Mouse (Mus musculus) forebrain, embryonic 15.5 days (tissue): ENCODE results near the gene Mpi. TPM values are rescaled to one million over a fixed set of nuclear protein-coding genes. Genes with fewer than 3 reads are reported as not detected.

Experiments used
- ATAC-seq: fragments of 200-750 bp; cut with Nextera tagmentation; replicated peaks from 2 replicates; pipeline ENCODE4 v1.8.0; 2017; ENCODE audit warnings: mild to moderate bottlenecking, moderate TSS enrichment, moderate library complexity
- H3K27ac ChIP-seq: fragments of 300-500 bp; sonication (generic); replicated peaks from 2 replicates; pipeline ENCODE4 v1.5.1; 2015; ENCODE audit warnings: mild to moderate bottlenecking, inconsistent platforms
- H3K27me3 ChIP-seq: fragments of 300-500 bp; sonication (generic); 2 replicates; pipeline ENCODE4 v1.6.1; 2015; ENCODE audit warnings: inconsistent platforms
- H3K36me3 ChIP-seq: fragments of 300-500 bp; sonication (generic); 2 replicates; pipeline ENCODE4 v1.6.1; 2015; ENCODE audit warnings: mild to moderate bottlenecking, inconsistent platforms
- H3K4me1 ChIP-seq: fragments of 300-500 bp; sonication (generic); 2 replicates; pipeline ENCODE4 v1.6.1; 2015; ENCODE audit warnings: inconsistent platforms
- H3K4me2 ChIP-seq: fragments of 300-500 bp; sonication (generic); replicated peaks from 2 replicates; pipeline ENCODE4 v1.6.1; 2015; ENCODE audit warnings: mild to moderate bottlenecking, inconsistent platforms
- H3K4me3 ChIP-seq: fragments of 300-500 bp; sonication (generic); 2 replicates; pipeline ENCODE4 v1.5.1; 2015; ENCODE audit warnings: mild to moderate bottlenecking, inconsistent platforms
- H3K9ac ChIP-seq: fragments of 300-500 bp; sonication (generic); replicated peaks from 2 replicates; pipeline ENCODE4 v1.6.1; 2015; ENCODE audit warnings: mild to moderate bottlenecking, inconsistent platforms
- H3K9me3 ChIP-seq: fragments of 300-500 bp; sonication (generic); 2 replicates; pipeline ENCODE4 v1.6.1; 2016; ENCODE audit warnings: inconsistent platforms
- WGBS: fragments of 180-500 bp; shearing (Covaris S2); methylation state at CpG from one replicate; pipeline ENCODE4 v1.1.7; 2015; ENCODE audit warnings: mixed read lengths; 5-methylcytosine and 5-hydroxymethylcytosine counted together
- polyA plus RNA-seq: library from polyadenylated mRNA; unstranded; fragments of >200 nt; fragmentation: Nextera tagmentation; extraction: Ambion mirVana; gene quantifications from 2 replicates; pipeline ENCODE4 v1.2.1, GENCODE M21; 2015

Mpi gene
- polyA plus RNA-seq, 1 experiment from 2014 or later = 62.9 TPM

DNA sequence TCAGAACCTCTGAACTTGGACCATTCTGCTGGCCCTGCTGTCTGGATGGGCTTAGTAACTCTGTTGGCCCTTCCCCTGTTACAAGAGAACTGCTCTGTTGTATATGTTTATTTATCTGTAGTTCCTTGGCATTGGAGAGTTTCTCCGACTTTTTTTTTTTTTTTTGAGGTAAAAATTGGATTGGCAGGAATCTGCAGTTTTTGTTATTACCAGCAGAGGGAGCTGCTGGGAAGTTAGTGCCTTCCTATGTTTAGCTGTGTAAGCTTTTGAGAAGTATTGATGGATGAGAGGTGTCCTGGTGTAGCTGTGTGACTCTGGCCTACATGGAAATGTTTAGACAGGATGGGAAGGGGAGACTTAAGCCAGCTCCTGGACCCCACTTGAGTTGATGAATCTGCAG is 11.3 kb downstream of the Mpi start:
- WGBS = 7% methylated on average over 1 of the region's 1 CpGs
- no peak overlapping the region for H3K4me2 ChIP-seq
- H3K9me3 ChIP-seq = no peaks in the 10 kb centered on the region
- H3K4me3 ChIP-seq = no peak overlapping the region
- no peak overlapping the region; the same call in 1 of the 2 replicates for H3K27ac ChIP-seq
- no peak for ATAC-seq
- H3K36me3 ChIP-seq = peaks cover 65% of the 10 kb centered on the region
- H3K4me1 ChIP-seq = peaks cover 22% of the 10 kb centered on the region
- no peak overlapping the region for H3K9ac ChIP-seq
- H3K27me3 ChIP-seq = no peaks in the 10 kb centered on the region

DNA sequence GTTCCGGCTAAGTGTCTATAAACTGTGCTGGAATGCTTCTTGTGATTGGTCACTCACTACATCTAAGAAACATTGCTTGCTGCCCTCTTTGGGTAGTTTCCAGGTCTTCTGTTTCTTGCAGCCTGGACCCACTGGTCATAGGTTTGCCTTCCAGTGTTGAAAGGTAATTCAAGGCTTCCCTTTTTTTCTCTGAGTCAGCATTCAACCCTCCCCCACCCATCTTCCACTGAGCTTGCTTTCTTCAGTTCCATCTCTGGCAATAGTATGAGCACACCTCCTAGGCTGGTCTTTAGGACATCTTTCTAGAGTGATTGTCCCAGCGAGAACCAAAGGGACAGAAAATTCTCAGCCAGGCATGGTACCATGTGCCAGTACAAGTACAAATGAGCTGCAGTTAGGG is 13.0 kb downstream of the Mpi start:
- H3K27ac ChIP-seq = no peak overlapping the region
- no peak for ATAC-seq
- H3K9ac ChIP-seq = no peak overlapping the region
- peaks cover 53% of the 10 kb centered on the region for H3K36me3 ChIP-seq
- no peaks in the 10 kb centered on the region for H3K9me3 ChIP-seq
- no peak overlapping the region for H3K4me2 ChIP-seq
- WGBS = 92% methylated on average over 2 of the region's 2 CpGs
- no peaks in the 10 kb centered on the region for H3K27me3 ChIP-seq
- H3K4me3 ChIP-seq = no peak overlapping the region
- H3K4me1 ChIP-seq = peaks cover 22% of the 10 kb centered on the region

DNA sequence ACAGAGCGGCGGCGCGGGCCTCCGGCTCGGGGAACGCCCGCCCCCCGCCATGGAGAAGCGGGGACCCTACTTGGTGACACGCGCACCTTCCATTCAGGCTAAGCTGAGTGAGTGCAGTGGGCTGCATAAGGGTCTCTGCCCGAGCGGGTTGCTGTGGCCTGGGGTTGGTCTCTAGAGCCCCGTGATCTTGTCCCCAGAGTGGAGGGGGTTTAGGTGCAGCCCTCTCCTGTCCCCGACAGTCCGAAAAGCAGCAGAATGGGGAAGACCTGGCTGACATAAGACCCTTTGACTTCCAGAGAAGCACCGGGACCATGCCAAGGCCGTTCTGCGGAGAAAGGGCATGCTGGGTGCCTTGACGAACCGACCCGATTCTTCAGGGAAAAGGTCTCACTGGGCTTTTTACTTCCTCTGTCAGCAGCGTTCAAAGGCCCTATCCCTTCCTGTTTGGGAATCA is 14.8 kb downstream of the Mpi start:
- peak; percentile 85; the same call in 1 of the 2 replicates for ATAC-seq
- Histone ChIP-seq H3K36me3 (peaks cover 52% of the 10 kb centered on the region), H3K27me3 (no peaks in the 10 kb centered on the region), H3K27ac (peak overlapping the region; percentile 83), H3K4me1 (peaks cover 22% of the 10 kb centered on the region), H3K9me3 (no peaks in the 10 kb centered on the region), H3K9ac (peak overlapping the region; percentile 78), H3K4me2 (peak overlapping the region; percentile 70), H3K4me3 (peak overlapping the region; percentile 69)
- under 1% methylated on average over 24 of the region's 24 CpGs for WGBS

DNA sequence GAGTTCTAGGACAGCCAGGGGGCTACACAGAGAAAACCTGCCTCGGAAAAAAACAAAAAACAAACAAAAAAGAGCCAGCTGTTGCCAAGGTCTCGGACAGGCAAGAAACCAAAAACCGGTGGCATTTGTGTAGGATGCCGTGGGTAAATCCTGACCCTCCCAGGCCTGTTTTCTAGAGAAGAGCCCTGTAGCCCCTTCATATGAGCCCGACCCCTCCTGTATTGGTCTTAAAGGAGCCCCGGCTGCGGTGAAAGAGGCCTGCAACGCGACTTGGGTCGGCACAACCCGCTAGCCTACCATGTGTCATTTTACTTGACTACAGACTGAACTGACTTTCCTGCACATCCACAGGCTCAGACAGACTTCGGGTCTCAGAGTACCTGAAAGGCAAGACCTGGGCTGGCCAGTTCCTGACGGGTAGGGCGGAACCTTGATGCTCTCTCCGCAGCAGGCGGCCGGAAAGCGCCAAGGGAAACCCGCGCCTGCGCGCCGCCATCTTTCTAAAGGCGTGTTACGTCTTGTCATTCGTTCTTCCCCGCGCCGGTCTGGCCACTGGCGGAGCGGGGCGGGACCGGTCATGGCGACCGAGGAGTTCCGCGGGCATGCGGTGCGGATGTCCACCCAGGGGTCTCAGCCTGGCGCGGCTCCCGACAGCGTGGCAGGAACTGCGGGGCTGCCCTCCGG is 15.4 kb downstream of the Mpi start, which contains the start of gene Fam219b:
TSS of gene Fam219b (plus strand) at position 485 of the 684 bp plus-strand sequence.
- WGBS = 2% methylated on average over 45 of the region's 45 CpGs
- Histone ChIP-seq H3K9me3 (no peaks in the 10 kb centered on the region), H3K36me3 (peaks cover 52% of the 10 kb centered on the region), H3K27me3 (no peaks in the 10 kb centered on the region), H3K27ac (peak within 1 kb of the TSS; percentile 83), H3K4me3 (peak within 1 kb of the TSS; percentile 69), H3K4me2 (peak within 1 kb of the TSS; percentile 70), H3K9ac (peak within 1 kb of the TSS; percentile 78), H3K4me1 (peaks cover 22% of the 10 kb centered on the region)
- peak; percentile 88 for ATAC-seq

DNA sequence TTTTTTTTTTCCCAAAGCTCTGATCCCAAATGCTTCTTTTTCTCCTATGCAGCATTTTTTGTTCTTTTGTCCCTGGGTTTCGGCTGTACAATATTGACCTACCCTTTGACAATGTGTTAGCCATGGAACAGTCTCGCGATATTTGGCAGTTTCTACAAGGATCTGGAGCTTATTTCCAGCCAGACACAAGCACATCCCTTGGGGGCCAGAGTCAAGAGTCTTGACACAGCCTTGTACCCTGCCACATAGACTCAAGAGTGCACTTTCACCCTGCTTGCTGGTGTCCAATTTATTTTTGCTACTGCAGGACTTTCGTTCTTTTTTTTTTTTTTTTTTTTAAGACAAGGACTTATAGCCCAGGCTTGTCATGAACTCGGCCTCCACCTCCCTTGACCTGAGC is 16.2 kb downstream of the Mpi start:
- 86% methylated on average over 5 of the region's 5 CpGs for WGBS
- no peak for ATAC-seq
- Histone ChIP-seq H3K36me3 (peaks cover 57% of the 10 kb centered on the region), H3K27ac (peak overlapping the region; percentile 83; the same call in 1 of the 2 replicates), H3K4me1 (peaks cover 22% of the 10 kb centered on the region), H3K4me2 (peak overlapping the region; percentile 70), H3K4me3 (peak overlapping the region; percentile 69), H3K27me3 (no peaks in the 10 kb centered on the region), H3K9me3 (no peaks in the 10 kb centered on the region), H3K9ac (no peak overlapping the region)

DNA sequence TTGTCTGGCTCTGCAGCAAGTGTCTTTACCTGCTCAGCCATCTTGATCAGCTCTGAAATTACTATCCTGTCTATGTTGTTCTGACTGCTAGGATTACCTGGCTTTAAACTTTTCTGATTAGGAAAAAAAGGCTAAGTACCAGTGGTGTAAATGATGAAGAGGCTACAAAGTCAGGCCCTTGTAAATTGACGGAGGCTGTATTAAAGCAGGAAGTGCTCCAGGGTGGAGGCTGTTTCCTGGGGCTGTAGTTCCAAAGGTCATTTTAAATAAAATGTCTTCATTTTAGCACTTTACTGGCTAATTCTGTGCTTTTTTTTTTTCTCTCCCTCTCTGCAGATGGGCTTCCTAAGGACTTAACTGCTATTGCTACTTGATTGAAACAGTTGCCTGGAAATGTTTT is 20.6 kb downstream of the Mpi start:
- Histone ChIP-seq H3K36me3 (peaks cover 46% of the 10 kb centered on the region), H3K4me1 (peaks cover 14% of the 10 kb centered on the region), H3K9me3 (no peaks in the 10 kb centered on the region), H3K4me2 (no peak overlapping the region), H3K27ac (no peak overlapping the region), H3K4me3 (no peak overlapping the region), H3K9ac (no peak overlapping the region), H3K27me3 (no peaks in the 10 kb centered on the region)
- ATAC-seq = no peak
- 96% methylated on average over 1 of the region's 1 CpGs for WGBS

DNA sequence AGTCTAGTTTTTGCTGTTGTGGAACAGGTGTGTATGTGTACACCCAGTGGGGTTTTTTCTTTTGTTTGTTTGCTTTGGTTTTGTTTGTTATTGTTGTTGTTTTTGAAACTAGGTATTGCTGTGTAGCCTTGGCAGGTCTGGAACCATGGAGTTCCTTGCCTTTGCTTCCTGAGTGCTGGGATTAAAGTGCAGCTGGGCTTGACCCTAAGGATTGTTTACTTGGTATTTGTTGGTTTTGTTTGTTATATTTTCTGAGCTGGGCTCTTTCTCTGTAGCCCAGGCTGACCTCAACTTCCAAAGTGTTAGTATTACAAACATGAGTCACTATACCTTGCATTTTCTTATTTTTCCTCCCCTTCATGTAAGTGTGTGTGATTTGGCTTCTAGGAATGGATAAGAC is 26.1 kb downstream of the Mpi start:
- Histone ChIP-seq H3K27ac (no peak overlapping the region), H3K4me2 (no peak overlapping the region), H3K9me3 (no peaks in the 10 kb centered on the region), H3K36me3 (peaks cover 13% of the 10 kb centered on the region), H3K4me1 (peaks cover 46% of the 10 kb centered on the region), H3K9ac (no peak overlapping the region), H3K27me3 (no peaks in the 10 kb centered on the region), H3K4me3 (no peak overlapping the region)
- ATAC-seq = no peak

DNA sequence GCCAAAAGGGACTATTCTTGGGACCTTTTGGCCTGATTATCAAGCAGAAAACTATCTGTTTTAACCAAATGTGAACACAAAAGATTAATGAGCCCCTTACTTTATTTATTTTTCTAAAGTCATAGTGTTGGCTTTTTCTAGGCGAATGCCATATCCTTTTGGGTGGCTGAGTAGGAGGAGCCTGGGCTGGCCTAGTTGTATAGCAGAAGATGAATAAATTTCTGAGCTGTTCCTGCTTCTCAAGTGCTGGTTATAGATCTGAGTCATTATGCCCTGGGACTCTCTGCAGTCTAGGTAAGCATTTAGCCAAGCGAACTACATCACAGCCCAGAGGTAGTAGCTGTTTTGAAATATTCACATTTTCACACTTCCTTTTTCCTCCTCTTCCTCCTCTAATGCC is 27.0 kb downstream of the Mpi start:
- no peaks in the 10 kb centered on the region for H3K9me3 ChIP-seq
- no peaks in the 10 kb centered on the region for H3K27me3 ChIP-seq
- H3K4me3 ChIP-seq = no peak overlapping the region
- peaks cover 48% of the 10 kb centered on the region for H3K4me1 ChIP-seq
- H3K4me2 ChIP-seq = no peak overlapping the region
- ATAC-seq = no peak
- WGBS = 87% methylated on average over 2 of the region's 2 CpGs
- no peak overlapping the region for H3K9ac ChIP-seq
- peaks cover 6% of the 10 kb centered on the region; the same call in 1 of the 2 replicates for H3K36me3 ChIP-seq
- no peak overlapping the region for H3K27ac ChIP-seq

DNA sequence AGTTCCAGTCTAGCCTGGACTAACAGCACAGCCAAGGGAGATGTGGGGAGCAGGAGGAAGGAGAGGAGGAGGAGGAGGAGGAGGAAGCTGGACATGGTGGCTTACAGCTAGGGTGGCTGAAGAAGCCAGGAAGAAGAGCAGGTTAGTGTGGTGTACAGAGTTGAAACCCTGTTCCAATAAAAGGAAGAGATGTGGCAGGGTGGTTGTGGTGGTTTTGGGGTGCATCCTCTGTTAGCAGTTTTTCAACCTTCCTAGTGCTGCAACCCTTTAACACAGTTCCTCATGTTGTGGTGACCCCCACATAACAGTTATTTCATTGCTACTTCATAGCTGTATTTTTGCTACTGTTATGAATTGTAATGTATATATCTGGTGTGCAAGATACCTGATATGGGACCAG is 28.1 kb downstream of the Mpi start:
- H3K9ac ChIP-seq = no peak overlapping the region
- no peak for ATAC-seq
- H3K9me3 ChIP-seq = no peaks in the 10 kb centered on the region
- peaks cover 51% of the 10 kb centered on the region for H3K4me1 ChIP-seq
- no peaks in the 10 kb centered on the region for H3K27me3 ChIP-seq
- no peak overlapping the region for H3K4me3 ChIP-seq
- no peak overlapping the region for H3K4me2 ChIP-seq
- H3K36me3 ChIP-seq = no peaks in the 10 kb centered on the region
- no peak overlapping the region for H3K27ac ChIP-seq

DNA sequence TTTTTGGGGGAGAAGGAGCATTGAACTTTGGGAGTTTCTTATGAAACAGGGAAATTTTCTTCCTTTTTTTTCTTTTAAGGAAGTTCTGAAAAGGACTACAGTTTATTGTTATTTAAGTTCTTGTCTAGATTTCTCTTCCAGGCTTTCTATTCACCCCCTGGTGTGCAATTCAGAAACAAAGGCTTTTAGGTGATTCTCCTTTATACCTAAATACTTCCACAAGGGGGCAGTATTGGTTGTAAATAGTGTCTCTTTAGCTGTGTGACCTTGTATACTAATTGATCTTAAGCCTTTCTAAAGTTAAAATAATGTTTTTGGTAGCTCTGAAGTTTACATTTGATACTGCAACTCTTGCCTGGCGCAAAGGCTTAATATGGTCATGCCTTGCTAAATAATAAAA is 28.8 kb downstream of the Mpi start:
- Histone ChIP-seq H3K36me3 (no peaks in the 10 kb centered on the region), H3K4me3 (no peak overlapping the region), H3K4me2 (0 out of 2 replicates have a peak overlapping the region, but pooled peaks have one; percentile 9), H3K27me3 (no peaks in the 10 kb centered on the region), H3K9ac (no peak overlapping the region), H3K9me3 (no peaks in the 10 kb centered on the region), H3K4me1 (peaks cover 50% of the 10 kb centered on the region), H3K27ac (no peak overlapping the region)
- no peak for ATAC-seq
- WGBS = 85% methylated on average over 1 of the region's 1 CpGs

DNA sequence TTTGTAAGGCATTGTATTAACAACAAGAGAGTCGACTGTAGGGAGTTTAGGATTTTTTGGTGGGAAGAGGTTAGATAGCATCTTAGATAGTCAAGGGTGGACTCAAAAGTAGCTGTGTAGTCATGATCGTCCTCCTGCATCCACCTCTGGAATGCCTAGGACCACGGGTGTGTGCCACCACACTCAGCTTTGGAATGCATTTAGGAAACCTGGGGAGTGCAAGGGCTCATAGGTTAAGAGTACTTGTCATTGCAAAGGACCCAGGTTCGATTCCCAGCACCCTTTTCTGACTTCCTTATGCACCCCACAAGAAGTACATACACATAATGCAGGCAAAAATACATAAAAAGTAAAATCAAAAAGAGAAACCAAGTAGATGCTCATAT is 29.7 kb downstream of the Mpi start:
- H3K27ac ChIP-seq = no peak overlapping the region
- 86% methylated on average over 4 of the region's 4 CpGs for WGBS
- ATAC-seq = no peak
- H3K9me3 ChIP-seq = no peaks in the 10 kb centered on the region
- H3K27me3 ChIP-seq = no peaks in the 10 kb centered on the region
- H3K4me2 ChIP-seq = peak overlapping the region; percentile 69
- H3K36me3 ChIP-seq = no peaks in the 10 kb centered on the region
- H3K4me3 ChIP-seq = peak overlapping the region; percentile 91
- peaks cover 42% of the 10 kb centered on the region for H3K4me1 ChIP-seq
- peak overlapping the region; percentile 18; the same call in 1 of the 2 replicates for H3K9ac ChIP-seq

DNA sequence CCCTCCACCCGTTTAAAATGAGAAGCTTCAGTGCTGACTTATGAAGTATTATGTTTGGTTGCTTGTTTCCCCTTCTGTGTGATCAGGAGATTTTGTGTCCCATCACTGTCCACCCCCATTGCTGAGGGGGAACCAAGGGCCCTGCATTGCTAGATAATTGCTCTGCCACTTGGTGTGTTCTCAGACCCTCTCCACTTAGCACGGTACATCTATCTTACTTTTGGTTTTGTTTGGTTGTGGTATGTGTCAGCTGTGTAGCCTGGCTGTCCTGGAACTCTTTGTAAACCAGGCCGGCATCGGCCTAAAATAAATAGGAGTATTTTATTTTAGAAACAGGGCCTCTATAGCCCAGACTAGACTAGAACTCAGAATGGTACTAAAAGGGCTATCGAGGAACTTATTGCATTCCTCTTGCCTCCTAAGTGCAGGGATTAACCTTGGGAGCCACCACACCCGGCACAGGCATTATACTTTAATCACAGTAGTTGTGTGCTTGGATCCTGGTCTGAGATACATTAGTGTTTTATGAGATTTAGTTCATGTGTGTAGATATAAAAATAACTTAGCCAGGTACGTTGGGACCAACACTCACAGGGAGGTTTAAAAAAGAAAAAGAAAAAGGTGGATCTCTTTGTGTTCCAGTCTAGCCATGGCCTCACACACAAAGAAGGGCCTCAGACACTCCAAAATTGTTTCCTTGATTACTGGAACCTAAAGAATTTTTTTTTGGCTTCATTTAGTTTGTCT is 30.3 kb downstream of the Mpi start:
- H3K27ac ChIP-seq = peak overlapping the region; percentile 84
- H3K4me1 ChIP-seq = peaks cover 42% of the 10 kb centered on the region
- no peaks in the 10 kb centered on the region for H3K36me3 ChIP-seq
- no peaks in the 10 kb centered on the region for H3K27me3 ChIP-seq
- H3K9ac ChIP-seq = peak overlapping the region; percentile 96
- WGBS = 43% methylated on average over 7 of the region's 7 CpGs
- peak overlapping the region; percentile 91 for H3K4me3 ChIP-seq
- peak overlapping the region; percentile 69 for H3K4me2 ChIP-seq
- no peaks in the 10 kb centered on the region for H3K9me3 ChIP-seq
- ATAC-seq = no peak
